ENCODE assay signal across 22 mouse cellular contexts in genomic region chr8:105687512-105687911, GRCm38 (mm10). TPM values are rescaled to one million over a fixed set of nuclear protein-coding genes. Genes with fewer than 3 reads are reported as not detected.
A peak's percentile ranks its signal among the peaks of the same experiment; 100 is the strongest.
DNase-seq lines count a peak whose midpoint lies in the region; ATAC-seq and TF ChIP-seq lines count a peak whose summit lies in the region.
"Had no signal": no experiment of that assay in that cellular context is flagged by ENCODE, and none has a peak within 500 bp of the region (broad histone marks: within the 10 kb centered on the region; RNA-seq: fewer than 3 reads in every experiment).

No protein-coding gene starts in this region.

- H3K36me3 ChIP-seq in E14TG2a.4 (ENCODE audit: insufficient read depth, low read length): peaks cover 24% of the 10 kb centered on the region
- peaks cover 17% of the 10 kb centered on the region for H3K36me3 ChIP-seq in forebrain, postnatal 0 days (ENCODE audit: insufficient read depth)

- TF ChIP-seq CTCF in E14TG2a.4 (conservative IDR thresholded peaks at IDR 0.05; ENCODE audit: low read length): no peak
- TF ChIP-seq CTCF in forebrain, postnatal 0 days (IDR thresholded peaks at IDR 0.05; ENCODE audit: low read depth): no peak

- 59% methylated on average over 8 of the region's 8 CpGs for WGBS in forebrain, postnatal 0 days

- H3K4me3 ChIP-seq in E14TG2a.4 (replicated peaks; ENCODE audit: low read length): peak overlapping the region; percentile 55
- no peak overlapping the region for H3K4me3 ChIP-seq in forebrain, postnatal 0 days (ENCODE audit: low read depth, low read length)
- H3K4me3 ChIP-seq: embryonic facial prominence, embryonic 10.5 days; embryonic facial prominence, embryonic 12.5 days; forebrain, embryonic 13.5 days; forebrain, embryonic 15.5 days had no signal

- ATAC-seq in forebrain, postnatal 0 days: no peak
- ATAC-seq: CD4-positive, CD25-positive, alpha-beta regulatory T cell, adult 4 months; forebrain, embryonic 13.5 days; forebrain, embryonic 15.5 days had no signal

- no peak overlapping the region for H3K27ac ChIP-seq in forebrain, postnatal 0 days (ENCODE audit: low read depth, low read length)
- H3K27ac ChIP-seq: embryonic facial prominence, embryonic 10.5 days; embryonic facial prominence, embryonic 12.5 days; forebrain, embryonic 13.5 days; forebrain, embryonic 15.5 days had no signal

- H3K9ac ChIP-seq in forebrain, postnatal 0 days: no peak overlapping the region
- H3K9ac ChIP-seq: embryonic facial prominence, embryonic 12.5 days; forebrain, embryonic 13.5 days; forebrain, embryonic 15.5 days had no signal

- H3K4me2 ChIP-seq in forebrain, postnatal 0 days (ENCODE audit: low read depth): no peak overlapping the region
- H3K4me2 ChIP-seq: embryonic facial prominence, embryonic 12.5 days; forebrain, embryonic 13.5 days; forebrain, embryonic 15.5 days had no signal

- DNase-seq in thymus, postnatal 14 days: peak; percentile 17
- no peak for DNase-seq in thymus, postnatal 25 days
- peak; percentile 59 for DNase-seq in ES-CJ7 (ENCODE audit: low read depth, low spot score)
- DNase-seq in ZHBTc4 (ENCODE audit: low read depth, low spot score): peak; percentile 82
- DNase-seq in kidney, postnatal 4 days: no peak
- no peak for DNase-seq in forebrain, postnatal 0 days
- no peak for DNase-seq in adrenal gland, postnatal 25 days
- DNase-seq: adrenal gland, adult 2 months; adrenal gland, postnatal 10 days; adrenal gland, postnatal 36 days; cerebellum, adult 11-12 months; cerebellum, adult 2 months; cerebellum, adult 9-10 months; cerebellum, postnatal 10 days; cerebellum, postnatal 25 days had no signal

- peaks cover 42% of the 10 kb centered on the region for H3K27me3 ChIP-seq in E14TG2a.4 (ENCODE audit: insufficient read depth, low read length)
- no peaks in the 10 kb centered on the region for H3K27me3 ChIP-seq in forebrain, postnatal 0 days (ENCODE audit: insufficient read depth, low read length)
- H3K27me3 ChIP-seq: CH12.LX; embryonic facial prominence, embryonic 12.5 days; forebrain, embryonic 13.5 days; forebrain, embryonic 15.5 days had no signal

- H3K9me3 ChIP-seq in E14TG2a.4 (ENCODE audit: low read length): no peaks in the 10 kb centered on the region
- H3K9me3 ChIP-seq in forebrain, postnatal 0 days (ENCODE audit: low read length): no peaks in the 10 kb centered on the region
- H3K9me3 ChIP-seq: embryonic facial prominence, embryonic 12.5 days; forebrain, embryonic 13.5 days; forebrain, embryonic 15.5 days had no signal

- H3K4me1 ChIP-seq in E14TG2a.4 (replicated peaks; ENCODE audit: low read depth, low read length): peaks cover 66% of the 10 kb centered on the region
- no peaks in the 10 kb centered on the region for H3K4me1 ChIP-seq in forebrain, postnatal 0 days (ENCODE audit: insufficient read depth)
- H3K4me1 ChIP-seq: embryonic facial prominence, embryonic 12.5 days; forebrain, embryonic 13.5 days; forebrain, embryonic 15.5 days had no signal

RNA-seq across cellular contexts. Expression of gene Carmil2, which starts 1.4 kb away (rescaled TPM):
- total RNA-seq in forebrain, postnatal 0 days (2014; rRNA removed): 4.4 and 5.6 TPM in 2 replicates
- 21.5 and 28.0 TPM in 2 replicates for polyA plus RNA-seq in forebrain, postnatal 0 days (2015; fragmentation: Nextera tagmentation; extraction: Ambion mirVana)
- 1.4 and 2.4 TPM in 2 replicates for total RNA-seq in adrenal gland, postnatal 25 days (2021)

RNA-seq across cellular contexts. Expression of gene Acd, which starts 13.4 kb away (rescaled TPM):
- 24.1 and 35.0 TPM in 2 replicates for total RNA-seq in forebrain, postnatal 0 days (2014; rRNA removed)
- 90.0 and 95.7 TPM in 2 replicates for polyA plus RNA-seq in forebrain, postnatal 0 days (2015; fragmentation: Nextera tagmentation; extraction: Ambion mirVana)
- 20.9 and 26.3 TPM in 2 replicates for total RNA-seq in adrenal gland, postnatal 25 days (2021)

RNA-seq across cellular contexts. Expression of gene Pard6a, which starts 13.4 kb away (rescaled TPM):
- total RNA-seq in forebrain, postnatal 0 days (2014; rRNA removed): 59.3 and 71.1 TPM in 2 replicates
- 63.8 and 72.5 TPM in 2 replicates for polyA plus RNA-seq in forebrain, postnatal 0 days (2015; fragmentation: Nextera tagmentation; extraction: Ambion mirVana)
- 10.1 and 10.4 TPM in 2 replicates for total RNA-seq in adrenal gland, postnatal 25 days (2021)

RNA-seq across cellular contexts. Expression of gene 4933405L10Rik, which starts 19.9 kb away (rescaled TPM):
- total RNA-seq in forebrain, postnatal 0 days (2014; rRNA removed): 0.23 TPM in 1 of 2 replicates, not detected in the other
- polyA plus RNA-seq in forebrain, postnatal 0 days (2015; fragmentation: Nextera tagmentation; extraction: Ambion mirVana): 0.21 and 0.31 TPM in 2 replicates
- total RNA-seq in adrenal gland, postnatal 25 days (2021): not detected in 2 replicates
- total RNA-seq: adrenal gland, adult 2 months; adrenal gland, postnatal 10 days; adrenal gland, postnatal 36 days had no signal
- polyA plus RNA-seq: adrenal gland, adult 2 months; CD4-positive, CD25-positive, alpha-beta regulatory T cell, adult 4 months; embryonic facial prominence, embryonic 10.5 days; forebrain, embryonic 13.5 days had no signal

RNA-seq across cellular contexts. Expression of gene Enkd1, which starts 20.5 kb away (rescaled TPM):
- total RNA-seq in forebrain, postnatal 0 days (2014; rRNA removed): 10.3 and 10.9 TPM in 2 replicates
- 15.2 and 16.8 TPM in 2 replicates for polyA plus RNA-seq in forebrain, postnatal 0 days (2015; fragmentation: Nextera tagmentation; extraction: Ambion mirVana)
- 4.0 and 7.7 TPM in 2 replicates for total RNA-seq in adrenal gland, postnatal 25 days (2021)

Comparison
In these comparisons a context has a peak if more than half of its experiments do, and no peak if none do; other contexts are left out.
1. DNase-seq: peak in thymus, postnatal 14 days (single experiment), ES-CJ7 (single experiment) and ZHBTc4 (single experiment); none in thymus, postnatal 25 days (single experiment), kidney, postnatal 4 days (0 of 2), forebrain, postnatal 0 days (single experiment) and adrenal gland, postnatal 25 days (single experiment).